Mouse (Mus musculus) kidney, adult 2 months (tissue): ENCODE data around the gene Gpx4.

Experiments used
- CTCF ChIP-seq: fragments of 200-500 bp; conservative IDR thresholded peaks from 2 replicates; pipeline ENCODE4 v1.5.1; 2011; ENCODE audit warnings: low read depth, mild to moderate bottlenecking, control low read depth, low read length, moderate library complexity, mixed read lengths; ENCODE audit not compliant: insufficient read depth, insufficient read length
- POLR2A ChIP-seq: fragments of 200-500 bp; IDR thresholded peaks from one replicate; pipeline ENCODE4 v1.6.1; 2011; ENCODE audit warnings: low read depth, low read length, control low read depth

DNA sequence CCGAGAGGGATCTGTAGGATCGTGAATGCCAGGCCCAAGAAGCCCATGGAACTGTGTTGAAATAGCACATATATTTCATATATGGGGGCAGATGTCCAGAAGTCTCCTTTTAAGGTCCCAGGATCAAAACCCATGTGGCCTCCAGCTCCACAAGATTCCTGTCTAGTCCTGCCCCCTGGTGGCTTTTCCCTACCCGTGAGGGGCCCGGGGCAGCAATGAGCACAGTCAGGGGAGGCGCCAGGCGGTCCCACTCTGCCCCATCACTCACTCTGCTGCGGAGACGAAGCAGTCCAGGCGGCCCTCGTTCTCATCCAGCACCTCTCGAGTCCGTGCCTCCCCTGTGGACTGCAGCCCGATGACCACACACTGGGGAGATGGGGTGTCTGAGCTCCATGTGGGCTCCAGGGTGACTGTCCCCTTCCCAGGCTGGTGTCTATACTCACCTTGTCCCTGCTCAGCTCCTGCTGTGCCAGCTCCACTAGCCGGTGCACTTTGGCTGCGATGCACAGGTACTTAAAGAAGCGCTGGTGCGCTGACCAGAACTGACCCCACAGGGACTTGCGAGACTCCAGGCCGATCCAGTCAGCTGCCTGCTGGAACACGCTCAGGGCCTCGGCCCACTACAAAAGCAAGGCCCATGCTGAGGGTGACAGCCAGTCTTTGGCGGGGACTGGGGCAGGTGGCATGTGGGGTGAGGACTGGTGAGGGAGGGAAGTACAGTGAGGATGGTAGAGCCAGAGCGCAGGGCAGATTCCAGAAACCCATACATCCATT lies 17.1 kb downstream of the Gpx4 start:
- TF ChIP-seq POLR2A = no peak
- TF ChIP-seq CTCF = 0 out of 2 replicates have a peak, but pooled peaks have one; percentile 13
